Mouse (Mus musculus): Measurements from ENCODE around the gene Nlrp6. TPM values are rescaled to one million over a fixed set of nuclear protein-coding genes. Genes with fewer than 3 reads are reported as not detected.
"Not testable (repeated sequence)": the region's sequence is repeated elsewhere in the genome, so short reads cannot be mapped to it uniquely, and the experiment has no call there.

The Nlrp6 gene
- polyA plus RNA-seq, 1 experiment from 2014 or later: 0.64 TPM

GRCm38 (mm10) chr7:140890636-140891035 is 30.1 kb upstream of the Nlrp6 start:
- WGBS: 97% methylated on average over 16 of the region's 16 CpGs
- not testable (repeated sequence) for H3K4me1 ChIP-seq (ENCODE audit: control insufficient read depth, insufficient read depth, low read length); H3K9me3 ChIP-seq (ENCODE audit: control insufficient read depth, low read length); H3K4me2 ChIP-seq (ENCODE audit: low read depth, low read length); H3K4me3 ChIP-seq (ENCODE audit: low read depth, low read length); ATAC-seq (ENCODE audit: low read depth); H3K9ac ChIP-seq (replicated peaks; ENCODE audit: low read depth, low read length); H3K27me3 ChIP-seq (ENCODE audit: control insufficient read depth, insufficient read depth, low read length); H3K27ac ChIP-seq (ENCODE audit: low read depth, low read length)
- H3K36me3 ChIP-seq (ENCODE audit: control insufficient read depth, insufficient read depth, low read length): peaks cover 61% of the 10 kb centered on the region

- no peak overlapping the region for H3K4me3 ChIP-seq (ENCODE audit: low read depth, low read length)
- no peaks in the 10 kb centered on the region for H3K27me3 ChIP-seq (ENCODE audit: control insufficient read depth, insufficient read depth, low read length)
- H3K27ac ChIP-seq (ENCODE audit: low read depth, low read length): no peak overlapping the region
- peaks cover 56% of the 10 kb centered on the region for H3K36me3 ChIP-seq (ENCODE audit: control insufficient read depth, insufficient read depth, low read length)
- H3K9me3 ChIP-seq (ENCODE audit: control insufficient read depth, low read length): no peaks in the 10 kb centered on the region
- WGBS: 92% methylated on average over 7 of the region's 7 CpGs
- no peak overlapping the region for H3K4me2 ChIP-seq (ENCODE audit: low read depth, low read length)
- no peak overlapping the region for H3K9ac ChIP-seq (replicated peaks; ENCODE audit: low read depth, low read length)
- H3K4me1 ChIP-seq (ENCODE audit: control insufficient read depth, insufficient read depth, low read length): no peaks in the 10 kb centered on the region
- ATAC-seq (ENCODE audit: low read depth): no peak
Measured at GRCm38 (mm10) chr7:140894031-140894430, 26.7 kb upstream of the Nlrp6 start.

- H3K4me2 ChIP-seq (ENCODE audit: low read depth, low read length): no peak overlapping the region
- no peaks in the 10 kb centered on the region for H3K4me1 ChIP-seq (ENCODE audit: control insufficient read depth, insufficient read depth, low read length)
- H3K9ac ChIP-seq (replicated peaks; ENCODE audit: low read depth, low read length): no peak overlapping the region
- H3K9me3 ChIP-seq (ENCODE audit: control insufficient read depth, low read length): no peaks in the 10 kb centered on the region
- WGBS: 95% methylated on average over 3 of the region's 3 CpGs
- no peaks in the 10 kb centered on the region for H3K27me3 ChIP-seq (ENCODE audit: control insufficient read depth, insufficient read depth, low read length)
- H3K36me3 ChIP-seq (ENCODE audit: control insufficient read depth, insufficient read depth, low read length): peaks cover 53% of the 10 kb centered on the region
- H3K27ac ChIP-seq (ENCODE audit: low read depth, low read length): no peak overlapping the region
- H3K4me3 ChIP-seq (ENCODE audit: low read depth, low read length): no peak overlapping the region
- no peak for ATAC-seq (ENCODE audit: low read depth)
Measured at GRCm38 (mm10) chr7:140894611-140895010, 26.1 kb upstream of the Nlrp6 start.

DNA sequence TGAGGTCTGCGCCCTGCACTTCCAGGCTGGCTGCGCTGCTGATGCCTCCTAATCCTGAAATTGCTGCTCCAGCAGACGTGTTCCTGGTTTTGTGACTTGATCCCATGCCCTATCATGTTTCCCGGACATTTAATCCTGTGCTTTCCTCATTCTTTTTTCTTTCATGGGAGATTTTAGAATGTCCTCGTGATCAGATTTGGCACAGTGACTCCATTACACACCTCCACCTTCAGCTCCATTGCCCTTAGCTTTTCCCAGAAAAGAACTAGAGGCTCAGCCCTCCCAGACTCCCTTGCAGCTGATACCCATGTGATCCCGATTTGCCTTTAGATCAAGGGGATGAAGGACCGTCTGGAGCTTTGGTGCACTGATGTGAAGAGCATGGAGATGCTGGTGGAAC is 22.8 kb upstream of the Nlrp6 start:
- H3K27ac ChIP-seq (ENCODE audit: low read depth, low read length): no peak overlapping the region
- H3K4me3 ChIP-seq (ENCODE audit: low read depth, low read length): no peak overlapping the region
- no peak overlapping the region for H3K4me2 ChIP-seq (ENCODE audit: low read depth, low read length)
- H3K9me3 ChIP-seq (ENCODE audit: control insufficient read depth, low read length): no peaks in the 10 kb centered on the region
- no peak for ATAC-seq (ENCODE audit: low read depth)
- H3K4me1 ChIP-seq (ENCODE audit: control insufficient read depth, insufficient read depth, low read length): no peaks in the 10 kb centered on the region
- peaks cover 35% of the 10 kb centered on the region for H3K36me3 ChIP-seq (ENCODE audit: control insufficient read depth, insufficient read depth, low read length)
- H3K9ac ChIP-seq (replicated peaks; ENCODE audit: low read depth, low read length): no peak overlapping the region
- H3K27me3 ChIP-seq (ENCODE audit: control insufficient read depth, insufficient read depth, low read length): no peaks in the 10 kb centered on the region
- WGBS: 94% methylated on average over 7 of the region's 7 CpGs

DNA sequence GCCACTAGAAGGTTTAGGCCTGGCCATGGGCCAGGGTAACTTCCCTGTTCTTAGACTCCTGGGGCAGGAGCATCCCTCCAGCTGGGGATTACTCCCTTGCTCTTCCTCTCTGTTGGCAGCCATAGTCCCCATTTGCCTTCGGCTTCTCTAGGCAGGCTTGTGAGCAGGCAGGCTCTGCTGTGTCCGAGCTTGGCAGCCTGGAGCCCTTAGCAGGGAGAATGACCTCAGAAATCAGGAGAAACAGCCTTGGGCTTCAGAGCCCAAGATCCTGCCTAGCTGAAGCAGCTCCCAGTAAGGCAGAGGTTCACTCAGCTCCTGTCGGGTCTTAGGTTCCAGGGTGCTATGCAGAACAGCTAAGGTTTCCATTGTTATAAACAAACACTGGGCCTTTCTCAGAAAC is 21.6 kb upstream of the Nlrp6 start:
- Histone ChIP-seq H3K27ac (ENCODE audit: low read depth, low read length) (no peak overlapping the region), H3K9me3 (ENCODE audit: control insufficient read depth, low read length) (no peaks in the 10 kb centered on the region), H3K27me3 (ENCODE audit: control insufficient read depth, insufficient read depth, low read length) (no peaks in the 10 kb centered on the region), H3K4me3 (ENCODE audit: low read depth, low read length) (no peak overlapping the region), H3K4me1 (ENCODE audit: control insufficient read depth, insufficient read depth, low read length) (no peaks in the 10 kb centered on the region), H3K9ac (replicated peaks; ENCODE audit: low read depth, low read length) (no peak overlapping the region), H3K4me2 (ENCODE audit: low read depth, low read length) (no peak overlapping the region), H3K36me3 (ENCODE audit: control insufficient read depth, insufficient read depth, low read length) (peaks cover 30% of the 10 kb centered on the region)
- no peak for ATAC-seq (ENCODE audit: low read depth)
- WGBS: 79% methylated on average over 3 of the region's 3 CpGs

DNA sequence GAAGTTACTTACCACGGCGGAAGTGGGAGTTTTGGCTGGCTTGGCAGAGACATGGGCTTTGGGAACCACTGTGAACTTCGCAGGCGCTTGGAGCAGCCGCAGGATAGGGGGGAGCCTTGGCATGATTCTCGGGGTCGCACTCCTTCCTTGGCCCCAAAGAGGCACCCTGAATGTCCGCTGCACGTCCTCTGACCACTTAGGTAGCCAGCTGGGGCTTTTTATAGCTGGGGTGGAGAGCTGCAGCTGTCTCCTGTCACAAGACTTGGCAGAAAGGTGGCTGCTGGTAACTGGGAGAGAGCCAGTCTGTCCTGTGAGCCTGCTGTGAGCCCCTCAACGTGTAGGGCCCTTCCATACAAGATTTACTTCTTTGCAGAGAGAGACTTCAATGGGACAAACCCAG is 20.5 kb upstream of the Nlrp6 start, which contains the start of gene Cox8b:
Gene Cox8b, minus strand, starts transcription at position 227 of the 400 bp plus-strand sequence.
- H3K9me3 ChIP-seq (ENCODE audit: control insufficient read depth, low read length): no peaks in the 10 kb centered on the region
- peaks cover 24% of the 10 kb centered on the region for H3K36me3 ChIP-seq (ENCODE audit: control insufficient read depth, insufficient read depth, low read length)
- H3K4me3 ChIP-seq (ENCODE audit: low read depth, low read length): no peak within 1 kb of the TSS
- no peak within 1 kb of the TSS for H3K9ac ChIP-seq (replicated peaks; ENCODE audit: low read depth, low read length)
- H3K27ac ChIP-seq (ENCODE audit: low read depth, low read length): no peak within 1 kb of the TSS
- no peak within 1 kb of the TSS for H3K4me2 ChIP-seq (ENCODE audit: low read depth, low read length)
- ATAC-seq (ENCODE audit: low read depth): no peak
- H3K4me1 ChIP-seq (ENCODE audit: control insufficient read depth, insufficient read depth, low read length): no peaks in the 10 kb centered on the region
- H3K27me3 ChIP-seq (ENCODE audit: control insufficient read depth, insufficient read depth, low read length): no peaks in the 10 kb centered on the region
- WGBS: 77% methylated on average over 10 of the region's 10 CpGs

DNA sequence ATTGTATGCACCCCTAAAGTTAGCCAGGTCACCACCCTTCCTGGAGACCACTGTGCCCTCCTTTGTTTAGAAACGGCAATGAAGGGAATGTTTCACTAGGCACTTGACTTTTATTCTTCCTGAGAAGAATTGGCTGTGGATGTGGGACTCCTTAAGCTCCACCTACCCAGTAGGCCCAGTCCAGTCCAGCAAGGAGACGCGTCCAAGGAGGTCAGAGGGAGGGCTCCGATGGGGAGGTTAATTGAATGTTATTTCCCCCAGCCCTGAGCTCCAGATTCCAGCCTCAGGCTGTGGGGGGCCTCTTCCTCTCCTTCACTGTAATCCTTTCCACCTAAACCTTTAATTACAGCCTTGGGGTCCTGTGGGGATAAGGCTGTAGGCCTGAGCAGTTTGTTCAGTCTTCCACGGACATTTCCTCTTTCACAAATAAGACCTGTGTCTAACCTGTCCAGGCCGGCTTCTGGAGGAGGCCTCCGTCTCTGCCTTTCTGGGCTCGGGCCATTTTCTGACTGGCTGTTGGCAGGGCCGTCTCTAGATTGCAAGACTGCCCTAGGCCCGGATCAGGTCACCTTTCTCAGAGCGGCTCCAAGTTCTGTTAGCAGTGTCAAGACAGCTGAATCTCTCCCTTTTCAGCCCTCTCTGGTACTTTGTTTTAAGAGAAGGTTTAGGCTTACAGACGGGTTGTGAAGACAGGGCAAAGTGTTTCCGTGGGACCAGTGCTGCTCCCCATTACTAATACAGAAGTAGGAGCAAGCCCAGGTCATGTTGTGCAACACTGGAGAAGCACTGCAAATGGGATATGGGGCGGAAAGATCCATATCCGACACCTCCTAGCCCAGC is 18.4 kb upstream of the Nlrp6 start:
- 82% methylated on average over 15 of the region's 15 CpGs for WGBS
- H3K4me2 ChIP-seq (ENCODE audit: low read depth, low read length): no peak overlapping the region
- H3K36me3 ChIP-seq (ENCODE audit: control insufficient read depth, insufficient read depth, low read length): peaks cover 15% of the 10 kb centered on the region
- H3K27me3 ChIP-seq (ENCODE audit: control insufficient read depth, insufficient read depth, low read length): no peaks in the 10 kb centered on the region
- no peak overlapping the region for H3K4me3 ChIP-seq (ENCODE audit: low read depth, low read length)
- no peak for ATAC-seq (ENCODE audit: low read depth)
- H3K4me1 ChIP-seq (ENCODE audit: control insufficient read depth, insufficient read depth, low read length): no peaks in the 10 kb centered on the region
- no peak overlapping the region for H3K9ac ChIP-seq (replicated peaks; ENCODE audit: low read depth, low read length)
- no peak overlapping the region for H3K27ac ChIP-seq (ENCODE audit: low read depth, low read length)
- H3K9me3 ChIP-seq (ENCODE audit: control insufficient read depth, low read length): no peaks in the 10 kb centered on the region

DNA sequence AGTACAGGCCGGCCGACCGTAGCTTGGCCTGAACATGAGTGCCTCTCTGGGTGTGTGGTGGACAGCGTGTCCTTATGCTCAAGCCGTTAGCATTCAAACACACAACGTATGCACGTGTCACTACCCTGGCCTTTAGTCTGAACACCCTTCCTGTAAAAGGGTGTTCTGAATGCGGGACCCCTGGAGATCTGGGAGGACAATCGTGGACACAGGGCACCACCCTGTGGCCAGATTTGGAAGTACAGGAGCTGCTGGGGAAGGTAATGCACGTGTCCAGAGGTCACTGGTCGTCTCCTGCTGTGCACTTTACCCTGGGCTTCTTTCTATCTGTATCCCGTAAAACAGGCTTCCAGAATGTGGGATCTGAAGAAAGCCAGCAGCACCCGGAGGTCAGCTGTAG is 17.5 kb upstream of the Nlrp6 start:
- 23% methylated on average over 13 of the region's 13 CpGs for WGBS

GRCm38 (mm10) chr7:140905642-140906081 is 15.0 kb upstream of the Nlrp6 start:
- no peak overlapping the region for H3K4me3 ChIP-seq (ENCODE audit: low read depth, low read length)
- no peak for ATAC-seq (ENCODE audit: low read depth)
- H3K27ac ChIP-seq (ENCODE audit: low read depth, low read length): no peak overlapping the region
- 0 out of 2 replicates have a peak, but pooled peaks cover 3% of the 10 kb centered on the region for H3K4me1 ChIP-seq (ENCODE audit: control insufficient read depth, insufficient read depth, low read length)
- H3K9ac ChIP-seq (replicated peaks; ENCODE audit: low read depth, low read length): no peak overlapping the region
- no peaks in the 10 kb centered on the region for H3K27me3 ChIP-seq (ENCODE audit: control insufficient read depth, insufficient read depth, low read length)
- no peak overlapping the region for H3K4me2 ChIP-seq (ENCODE audit: low read depth, low read length)
- 91% methylated on average over 2 of the region's 2 CpGs for WGBS
- no peaks in the 10 kb centered on the region for H3K9me3 ChIP-seq (ENCODE audit: control insufficient read depth, low read length)
- no peaks in the 10 kb centered on the region for H3K36me3 ChIP-seq (ENCODE audit: control insufficient read depth, insufficient read depth, low read length)

More for the DNA sequence above, 17.5 kb upstream of the Nlrp6 start:
- Histone ChIP-seq H3K4me3 (ENCODE audit: low read depth, low read length) (no peak overlapping the region), H3K27ac (ENCODE audit: low read depth, low read length) (0 out of 2 replicates have a peak overlapping the region, but pooled peaks have one; percentile 34), H3K27me3 (ENCODE audit: control insufficient read depth, insufficient read depth, low read length) (no peaks in the 10 kb centered on the region), H3K4me1 (ENCODE audit: control insufficient read depth, insufficient read depth, low read length) (no peaks in the 10 kb centered on the region), H3K36me3 (ENCODE audit: control insufficient read depth, insufficient read depth, low read length) (peaks cover 5% of the 10 kb centered on the region), H3K9me3 (ENCODE audit: control insufficient read depth, low read length) (no peaks in the 10 kb centered on the region), H3K9ac (replicated peaks; ENCODE audit: low read depth, low read length) (0 out of 2 replicates have a peak overlapping the region, but pooled peaks have one; percentile 21), H3K4me2 (ENCODE audit: low read depth, low read length) (no peak overlapping the region)
- peak; percentile 69 for ATAC-seq (ENCODE audit: low read depth)

Data from neural tube, embryonic 14.5 days (tissue).